Mouse (Mus musculus) adrenal gland, postnatal 36 days (tissue): Measurements from ENCODE around the gene 4930430F08Rik. TPM values are rescaled to one million over a fixed set of nuclear protein-coding genes. Genes with fewer than 3 reads are reported as not detected.
"Not testable (repeated sequence)": the region's sequence is repeated elsewhere in the genome, so short reads cannot be mapped to it uniquely, and the experiment has no call there.

Experiments
- DNase-seq, 2 experiments: peaks; one replicate each; pipeline ENCODE4 v3.0.0; 2021; ENCODE audit warnings: mixed read lengths in 1 of 2
- long read RNA-seq, 2 experiments: library from polyadenylated mRNA; stranded (forward); transcript quantifications; one replicate each; pipeline ENCODE4 v2.0.0; 2021; ENCODE audit warnings: borderline sequencing depth in 2 of 2
- total RNA-seq, 2 experiments: library from RNA; stranded (reverse); gene quantifications; 2 replicates each; pipeline ENCODE4 v1.2.3; 2021

4930430F08Rik gene
- 10 to 100 TPM in 1 of 2 experiments, 1 to 10 TPM in 1; 8.8 to 15.4 TPM for total RNA-seq
- long read RNA-seq, experiment 1, transcript 4930430F08Rik-201 (7 exons, 2,564 nt): major isoform, 11 of 15 reads
- long read RNA-seq, experiment 1, partial matches to known transcripts: 4 of 15 reads
- long read RNA-seq, experiment 1, other reads (novel, unspliced or antisense): 0 of 15 reads
- long read RNA-seq, experiment 2, transcript 4930430F08Rik-201 (7 exons, 2,564 nt): major isoform, 5 of 6 reads
- long read RNA-seq, experiment 2, partial matches to known transcripts: 1 of 6 reads
- long read RNA-seq, experiment 2, other reads (novel, unspliced or antisense): 0 of 6 reads

DNA sequence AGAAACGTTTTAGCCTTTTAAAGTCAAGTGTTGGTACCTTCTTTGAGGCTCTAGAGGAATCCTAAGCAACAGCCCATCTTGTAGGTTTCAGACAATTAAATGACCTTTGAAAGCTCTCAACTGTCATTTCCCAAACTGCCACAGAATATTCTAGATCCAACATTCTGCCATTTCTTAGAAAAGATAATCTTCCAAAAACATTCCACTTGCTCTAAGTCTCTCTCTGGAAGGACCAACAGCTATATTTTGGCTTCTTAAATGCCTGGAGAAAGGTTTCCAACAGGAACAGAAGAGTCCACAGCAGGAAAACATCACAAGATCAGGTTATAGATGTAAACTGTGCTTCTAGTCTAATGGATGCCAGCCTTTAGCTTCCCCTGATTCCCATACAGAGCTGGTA, at the start of gene 4930430F08Rik, which contains the start of gene 1700017N19Rik:
4930430F08Rik (minus strand) TSS at position 101 of the 400 bp plus-strand sequence.
1700017N19Rik (plus strand) TSS at position 162 of the 400 bp plus-strand sequence.
- DNase-seq: no peak

DNA sequence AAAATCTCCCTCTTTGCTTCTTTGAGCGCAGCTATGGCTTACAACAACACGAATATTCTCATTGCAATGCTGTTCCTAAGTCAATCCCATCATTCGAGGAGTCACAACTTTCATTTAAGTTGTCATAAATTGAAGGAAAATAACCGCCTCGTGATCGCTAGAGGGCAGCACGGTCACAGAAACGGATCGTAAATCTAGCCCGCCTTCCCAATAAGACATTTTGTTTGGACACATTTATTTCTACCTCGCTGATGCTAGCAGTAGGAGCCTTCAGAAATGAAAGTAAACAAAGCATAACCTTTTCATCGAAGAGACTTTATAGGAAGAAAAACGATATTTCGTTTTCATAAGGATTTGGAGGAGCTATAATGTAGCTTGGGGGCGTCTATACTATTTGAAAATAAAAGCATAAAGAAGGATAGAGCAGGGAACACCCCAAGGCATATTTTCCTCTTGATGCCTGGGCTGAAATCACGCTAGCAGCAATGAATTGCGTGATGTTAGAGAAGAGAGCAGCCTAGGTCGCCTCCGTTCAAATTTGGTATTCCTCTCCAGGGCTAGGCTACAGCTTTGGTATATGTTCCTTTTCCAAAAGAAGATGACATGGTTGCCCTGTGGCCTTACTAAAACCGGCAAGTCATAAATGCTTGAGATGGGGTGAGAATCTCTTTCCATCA, 39.7 kb upstream of the 4930430F08Rik start:
- peak; percentile 14 to 44 for DNase-seq

DNA sequence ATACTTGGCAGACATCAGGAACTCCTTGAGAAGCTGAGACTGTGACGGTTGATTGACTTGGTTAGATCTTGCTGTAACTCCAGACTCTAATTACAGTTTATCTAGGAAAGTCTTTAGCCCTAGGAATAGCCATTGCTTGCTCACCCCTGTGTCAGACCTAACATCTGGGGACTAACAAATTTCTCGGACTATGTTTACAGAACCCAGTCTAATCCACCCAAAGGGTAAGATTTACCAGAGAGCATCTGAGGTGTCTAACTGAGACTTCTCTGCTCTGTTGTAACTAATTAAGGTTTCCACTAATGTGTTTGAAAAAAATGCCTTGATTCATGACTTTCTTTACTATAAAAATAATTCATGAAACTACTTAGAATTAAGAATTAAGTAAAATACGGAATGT, 32.3 kb upstream of the 4930430F08Rik start:
- DNase-seq: no peak

DNA sequence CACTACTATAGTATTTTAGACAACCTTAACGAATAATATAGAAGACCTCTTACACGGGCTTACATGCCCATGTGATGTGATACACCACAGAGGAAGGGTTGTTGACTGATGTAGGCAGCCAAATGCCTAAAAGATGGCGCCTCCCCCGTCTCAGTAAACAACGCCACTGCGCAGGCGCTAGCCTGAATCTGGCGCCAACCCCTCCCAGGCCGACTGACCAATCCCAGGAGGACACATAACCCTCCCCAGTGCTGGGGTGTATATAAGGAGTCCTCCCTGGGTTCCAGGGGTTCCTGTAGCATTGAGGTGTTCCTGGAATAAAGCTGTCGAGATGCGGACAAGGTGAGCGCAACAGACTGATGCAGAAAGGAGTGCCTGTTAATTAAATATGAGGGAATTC, 29.8 kb upstream of the 4930430F08Rik start:
- no peak for DNase-seq

DNA sequence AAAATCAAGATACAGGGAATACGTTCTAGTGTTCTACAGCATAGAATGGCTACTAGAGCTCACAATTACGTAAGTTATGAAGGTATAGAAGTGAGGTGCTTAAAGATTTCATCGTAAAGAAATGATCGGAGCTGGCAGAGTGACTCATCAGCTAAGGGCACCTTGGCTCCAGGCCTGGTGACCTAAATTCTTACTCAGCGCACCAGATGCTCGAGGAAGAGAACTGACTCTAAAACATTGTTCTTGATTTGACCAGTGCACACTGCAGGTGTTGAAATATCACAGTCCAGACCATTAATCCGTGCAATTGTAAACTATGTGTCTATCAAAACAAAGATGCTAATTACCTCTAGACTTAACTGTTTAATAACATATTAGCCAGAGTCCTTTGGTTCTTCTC, 29.3 kb upstream of the 4930430F08Rik start:
- DNase-seq: peak in 1 of 2 experiments; percentile 8

DNA sequence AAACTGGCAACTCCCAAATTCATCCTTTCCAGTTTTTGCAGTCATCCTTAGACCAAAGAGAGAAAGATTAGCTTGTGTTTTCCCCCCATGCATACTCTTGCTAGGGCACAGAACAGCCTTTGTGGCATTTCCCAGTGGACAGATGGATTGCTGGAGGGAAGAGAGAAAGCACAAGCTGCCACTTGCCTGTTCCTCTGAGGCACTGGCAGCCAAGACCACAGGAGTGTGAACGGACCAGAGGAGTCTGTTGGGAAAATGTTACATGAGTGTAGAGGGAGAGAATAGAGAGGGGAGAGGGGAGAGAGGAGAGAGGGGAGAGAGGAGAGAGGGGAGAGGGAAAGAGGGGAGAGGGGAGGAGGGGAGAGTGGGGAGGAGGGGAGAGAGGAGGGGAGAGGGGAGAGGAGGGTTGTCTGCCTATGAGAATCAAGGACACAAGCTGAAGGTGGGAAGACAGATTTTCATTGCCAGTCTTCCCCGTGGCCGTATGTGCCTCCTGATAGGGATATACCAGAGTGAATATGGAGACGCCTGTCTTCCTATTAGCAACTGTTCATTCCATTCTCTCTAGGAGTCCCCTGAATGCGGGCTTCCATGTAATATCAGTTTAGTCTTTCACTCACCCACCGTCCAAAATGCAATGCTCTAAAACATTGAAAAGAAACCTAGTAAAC, 27.1 kb upstream of the 4930430F08Rik start:
- DNase-seq: no peak

DNA sequence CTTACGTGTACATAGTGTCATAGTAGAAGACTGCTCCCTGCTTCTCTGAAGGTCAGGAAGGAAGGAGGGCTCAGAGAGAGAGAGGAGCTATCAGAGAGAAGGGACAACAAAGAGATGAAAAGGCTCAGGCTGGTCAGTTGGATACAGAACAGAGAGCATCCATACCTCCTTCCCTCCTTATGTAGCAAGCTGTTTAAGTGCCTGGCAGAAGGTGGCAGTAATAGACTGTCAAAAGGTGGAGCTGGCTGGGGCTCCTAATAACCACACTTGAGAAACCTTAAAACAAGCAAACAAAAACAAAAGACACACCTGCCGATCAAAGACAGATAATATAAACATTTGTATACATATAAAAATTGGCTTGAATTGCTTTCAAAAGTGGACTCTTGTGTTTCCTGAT, 14.0 kb upstream of the 4930430F08Rik start:
- DNase-seq: no peak

DNA sequence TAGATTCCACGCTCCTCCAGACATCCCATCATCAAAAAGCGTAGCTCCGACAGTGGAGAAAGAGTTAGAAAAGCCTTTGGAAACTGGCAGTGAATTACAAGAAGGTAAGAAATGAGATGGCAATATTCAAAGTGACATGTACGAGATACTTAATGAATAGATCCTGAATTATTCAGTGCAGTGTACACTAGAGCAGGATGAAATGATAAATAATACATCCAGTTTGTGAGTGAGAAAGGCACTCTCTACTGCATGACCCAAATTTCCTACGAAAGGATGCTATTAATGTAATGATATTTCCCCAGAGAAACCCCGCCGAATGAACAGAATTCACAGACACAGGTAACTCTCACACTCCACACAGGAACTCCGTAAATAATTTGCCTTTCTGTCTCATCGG, 13.3 kb upstream of the 4930430F08Rik start:
- DNase-seq: no peak

DNA sequence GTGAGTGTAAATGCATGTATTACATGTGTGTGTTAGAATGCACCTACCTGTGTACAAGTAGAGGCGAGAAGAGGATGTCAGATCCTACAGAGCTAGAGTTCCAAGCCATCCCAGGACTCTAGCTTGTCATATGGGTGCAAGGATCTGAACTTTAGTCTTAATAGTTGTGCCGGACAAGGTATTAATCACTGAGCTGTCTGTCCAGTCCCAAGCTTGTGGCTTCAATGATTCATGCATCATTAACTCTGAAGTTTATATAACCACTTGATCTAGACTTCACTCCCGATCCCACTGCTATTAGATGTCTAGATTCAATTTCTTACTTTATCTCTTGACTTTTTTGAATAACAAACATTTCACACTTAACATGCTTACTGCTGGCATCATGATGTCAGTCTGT, 8.1 kb upstream of the 4930430F08Rik start:
- no peak for DNase-seq

DNA sequence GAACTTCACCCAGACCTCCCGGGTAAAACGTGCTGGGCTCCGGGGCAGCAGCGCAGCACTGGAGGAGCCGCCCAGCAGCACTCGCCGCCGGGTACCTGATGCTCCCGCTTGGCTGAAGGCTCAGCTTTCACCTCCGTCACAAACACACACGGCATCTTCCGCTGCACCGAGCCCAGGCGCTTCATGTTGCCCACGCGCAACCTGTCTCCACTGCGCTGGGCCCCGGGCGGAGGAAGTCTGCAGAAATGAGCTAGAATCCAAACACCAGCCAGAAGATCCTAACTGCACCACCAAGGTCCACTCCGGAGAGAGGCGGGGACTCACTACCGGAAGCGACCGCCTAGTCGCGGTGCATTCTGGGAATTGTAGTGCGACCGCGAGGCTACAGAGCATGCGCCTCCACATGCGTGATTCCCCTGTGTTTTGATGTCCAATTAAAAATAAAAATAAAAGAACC, 1.3 kb downstream of the 4930430F08Rik start:
- peak; percentile 90 to 91 for DNase-seq

DNA sequence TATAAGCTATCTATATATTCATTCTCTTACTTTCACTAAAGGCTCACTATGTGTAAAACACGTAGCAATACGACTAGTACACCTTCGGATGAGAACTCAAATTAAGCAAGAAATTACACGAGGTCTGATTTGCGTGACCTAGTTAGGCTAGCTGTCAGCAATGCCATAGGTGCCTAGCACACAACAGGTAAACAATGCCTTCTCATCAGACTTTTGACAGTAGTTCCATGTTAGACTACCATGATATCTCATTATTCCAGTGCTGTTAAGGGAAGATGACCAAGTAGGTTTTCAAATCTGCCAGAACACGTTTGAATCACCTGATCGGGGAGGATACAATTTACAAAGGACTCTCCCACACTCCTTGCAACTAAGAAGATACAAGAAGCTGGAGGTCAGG, 1.7 kb downstream of the 4930430F08Rik start:
- no peak for DNase-seq

DNA sequence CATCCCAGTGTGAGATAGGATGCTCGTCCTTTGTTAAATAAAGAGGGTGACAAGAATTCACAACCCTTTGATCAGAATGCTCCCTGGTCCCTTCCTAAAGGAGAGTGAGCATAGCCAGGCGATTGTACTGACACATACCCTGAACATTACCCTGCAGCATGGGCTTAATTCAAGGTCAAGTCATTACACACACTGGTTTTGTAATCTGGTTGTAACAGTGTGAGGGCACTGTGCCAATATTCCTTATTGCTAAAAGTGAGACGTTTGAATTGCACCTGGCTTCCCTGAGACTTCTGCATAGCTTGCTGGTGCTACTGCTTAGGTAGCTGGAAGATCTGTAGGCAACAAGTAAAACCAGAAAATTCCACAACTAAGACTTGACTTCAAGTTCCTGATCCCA, 6.0 kb downstream of the 4930430F08Rik start:
- peak; percentile 13 to 22 for DNase-seq

DNA sequence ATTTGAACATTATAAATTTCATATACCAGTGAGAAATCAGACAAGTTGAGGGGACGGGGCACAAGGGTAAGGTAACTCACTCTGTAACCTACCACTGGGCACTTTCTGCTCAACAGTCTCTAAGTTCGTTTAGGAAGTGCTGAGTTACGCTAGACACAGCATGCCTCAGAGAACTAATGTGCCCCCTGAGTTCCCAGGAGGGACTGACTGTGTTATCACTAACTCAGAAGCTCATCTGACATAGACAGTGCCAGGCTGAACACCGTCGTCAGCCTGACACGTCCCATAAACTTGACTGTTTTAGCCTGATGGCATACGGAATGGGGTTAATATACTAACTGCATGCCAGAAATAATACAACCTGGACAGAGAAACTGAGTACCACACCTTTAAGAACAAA, 14.9 kb downstream of the 4930430F08Rik start:
- no peak for DNase-seq

DNA sequence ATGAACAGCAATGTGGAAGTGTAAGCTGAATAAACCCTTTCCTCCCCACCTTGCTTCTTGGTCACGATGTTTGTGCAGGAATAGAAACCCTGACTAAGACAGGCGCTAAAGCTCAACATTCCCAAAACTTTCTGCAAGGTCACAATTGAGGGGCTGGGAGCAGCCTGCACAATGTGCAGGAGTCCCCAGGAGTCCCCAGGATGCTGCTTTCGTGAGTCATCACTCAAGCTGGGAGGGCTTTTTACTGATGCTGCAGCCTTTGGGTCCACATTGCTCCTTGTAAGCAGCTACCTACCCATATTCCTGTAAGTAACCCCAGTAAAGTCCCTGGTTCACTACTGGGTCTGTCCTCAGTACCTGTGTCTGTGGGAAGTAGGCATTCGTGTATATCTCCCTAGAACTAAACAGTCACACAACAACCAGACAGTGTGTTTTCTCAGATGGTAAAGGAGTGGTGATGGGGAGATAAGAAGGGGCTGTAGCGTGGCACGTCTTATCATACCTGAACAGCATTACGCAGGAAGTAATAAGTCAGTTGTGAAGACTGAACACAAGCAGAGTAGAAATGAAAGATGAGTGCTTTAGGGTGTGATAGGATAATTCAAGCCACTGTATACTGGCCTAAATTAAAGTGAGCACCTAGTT, 15.6 kb downstream of the 4930430F08Rik start:
- no peak for DNase-seq

DNA sequence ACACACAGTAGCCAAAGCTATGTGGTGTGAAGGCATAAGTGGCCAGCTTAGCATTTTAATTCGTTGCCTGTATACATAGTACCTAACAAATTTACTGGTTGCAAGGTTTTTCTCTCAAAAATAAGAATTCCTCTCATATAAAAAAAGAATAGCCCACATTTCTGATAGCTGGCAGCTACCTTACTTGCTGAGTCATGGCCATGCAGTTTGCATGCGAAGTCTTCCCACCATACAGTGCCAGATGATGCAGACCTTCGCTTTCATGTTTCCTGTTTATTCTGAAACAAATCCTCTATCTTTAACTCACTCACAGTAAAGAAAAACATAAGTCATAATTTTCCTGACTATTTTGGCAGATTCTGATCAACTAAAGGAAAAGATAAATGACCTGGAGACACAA, 18.5 kb downstream of the 4930430F08Rik start:
- no peak for DNase-seq

DNA sequence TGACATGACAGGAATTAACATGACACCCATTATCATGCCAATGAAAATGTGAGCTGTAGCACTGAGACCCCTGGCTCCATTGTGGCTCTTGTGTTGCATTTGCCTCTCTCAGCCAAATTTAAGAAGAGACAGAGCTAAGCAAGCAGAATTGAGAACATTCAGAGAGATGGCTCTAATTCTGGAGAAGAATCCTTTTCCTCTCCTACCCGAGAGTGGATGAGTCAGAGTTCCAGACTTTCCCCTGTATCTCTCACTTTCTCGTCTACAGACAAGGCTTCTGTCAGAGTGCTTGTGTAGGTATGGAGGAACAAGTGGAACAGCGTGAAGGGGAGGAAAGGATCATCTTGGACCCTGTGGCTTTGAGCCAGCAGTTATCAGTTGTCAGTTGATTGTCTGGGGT, 26.1 kb downstream of the 4930430F08Rik start:
- no peak for DNase-seq

DNA sequence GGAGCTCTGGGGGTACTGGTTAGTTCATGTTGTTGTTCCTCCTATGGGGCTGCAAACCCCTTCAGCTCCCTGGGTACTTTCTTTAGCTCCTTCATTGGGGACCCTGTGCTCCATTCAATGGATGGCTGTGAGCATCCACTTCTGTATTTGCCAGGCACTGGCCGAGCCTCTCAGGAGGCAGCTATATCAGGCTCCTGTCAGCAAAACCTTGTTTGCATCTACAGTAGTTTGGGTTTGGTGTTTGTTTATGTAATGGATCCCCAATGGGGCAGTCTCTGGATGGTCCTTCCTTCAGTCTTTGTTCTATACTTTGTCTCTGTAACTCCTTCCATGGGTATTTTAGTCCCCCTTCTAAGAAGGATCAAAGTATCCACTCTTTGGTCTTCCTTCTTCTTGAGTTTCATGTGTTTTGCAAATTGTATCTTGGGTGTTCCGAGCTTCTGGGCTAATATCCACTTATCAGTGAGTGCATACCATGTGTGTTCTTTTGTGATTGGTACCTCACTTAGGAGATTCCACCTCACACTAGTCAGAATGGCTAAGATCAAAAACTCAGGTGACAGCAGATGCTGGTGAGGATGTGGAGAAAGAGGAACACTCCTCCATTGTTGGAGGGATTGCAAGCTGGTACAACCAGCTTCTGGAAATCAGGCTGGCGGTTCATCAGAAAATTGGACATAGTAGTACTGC, 29.9 kb downstream of the 4930430F08Rik start:
- not testable (repeated sequence) for DNase-seq

DNA sequence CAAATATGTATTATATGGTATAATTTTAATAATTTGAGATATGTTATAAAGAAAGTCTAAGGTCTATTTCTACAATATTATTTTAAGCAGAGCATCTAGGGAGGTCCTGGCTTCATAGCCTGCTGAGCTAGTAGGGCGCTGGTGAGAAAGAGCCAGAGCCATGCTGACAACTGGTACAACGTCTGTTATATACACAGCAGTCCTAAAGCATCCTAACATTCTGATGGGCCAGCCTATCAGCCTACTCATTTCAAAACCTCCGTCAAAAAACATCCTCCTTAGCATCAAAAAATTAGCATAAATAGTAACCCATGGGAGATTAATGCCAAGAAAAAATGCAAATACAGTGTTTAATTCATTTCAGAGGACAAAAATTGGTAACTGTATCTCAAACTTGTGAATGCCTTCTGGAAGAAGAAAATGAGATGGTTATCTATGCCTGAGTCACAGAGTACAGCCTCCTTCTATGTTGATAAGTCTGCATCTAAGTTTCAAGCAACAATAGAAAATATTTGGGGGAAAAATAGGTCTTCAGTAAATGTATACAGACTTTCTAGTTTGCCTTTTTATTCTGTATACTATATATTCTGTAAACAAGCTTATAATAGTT, 33.6 kb downstream of the 4930430F08Rik start:
- DNase-seq: no peak

DNA sequence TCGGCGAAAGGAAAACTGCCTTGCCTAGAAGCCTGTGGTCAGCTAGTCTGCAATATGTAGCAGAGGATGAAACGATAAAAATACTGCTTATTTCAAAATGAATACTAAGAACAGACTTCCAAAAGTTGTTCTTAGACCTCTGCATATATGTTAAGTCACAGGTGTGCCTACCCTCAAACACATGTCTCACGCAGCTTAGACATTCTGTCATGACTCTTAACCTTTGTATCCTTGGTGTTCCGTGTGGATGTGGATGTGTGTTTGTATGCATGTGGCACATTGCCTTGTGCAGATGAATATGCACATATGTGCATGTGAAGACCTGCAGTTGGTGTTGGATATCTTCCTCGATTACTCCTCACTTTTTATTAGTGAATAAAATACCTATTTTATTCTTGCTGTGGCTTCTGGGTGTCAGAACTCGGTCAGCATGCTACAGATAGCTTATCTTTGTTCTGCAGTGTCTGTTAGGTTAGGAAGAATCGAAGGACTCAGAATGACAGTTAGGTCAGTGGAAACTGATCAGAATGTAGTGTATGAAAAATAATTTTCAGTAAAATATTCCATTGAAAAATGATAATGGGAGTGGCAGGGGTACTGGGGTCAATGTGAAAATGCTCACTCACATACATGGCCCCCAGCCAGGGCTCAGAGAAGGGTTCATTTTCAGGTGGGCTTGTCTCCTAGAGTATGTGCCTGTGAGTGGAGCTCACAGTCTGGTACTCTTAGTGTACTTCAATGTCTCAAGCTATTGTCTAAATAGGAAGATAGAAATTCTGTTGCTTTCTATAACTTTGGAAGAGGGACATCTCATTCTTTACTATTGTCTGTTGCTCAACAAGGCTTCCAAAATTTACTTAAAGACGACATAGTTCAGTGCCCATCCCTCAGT, 65.5 kb downstream of the 4930430F08Rik start:
- no peak for DNase-seq

DNA sequence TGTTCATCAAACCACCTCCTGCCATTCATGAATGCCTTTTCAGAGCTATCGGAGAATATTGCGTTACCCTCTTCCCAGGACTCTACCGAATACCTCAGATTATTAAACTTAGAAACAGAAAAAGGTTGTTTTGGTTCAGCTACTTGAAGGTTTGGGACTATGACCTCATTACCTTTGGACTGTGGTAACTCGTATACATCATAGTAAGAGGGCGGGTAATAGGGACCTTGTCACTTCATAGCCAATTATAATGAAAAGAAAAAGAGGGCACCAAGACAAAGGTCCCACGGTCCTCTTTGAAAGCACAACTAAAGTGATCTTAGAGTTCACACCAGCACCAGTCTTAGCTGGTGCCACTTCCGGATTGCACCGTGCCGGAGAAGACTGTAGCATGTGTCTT, 67.9 kb downstream of the 4930430F08Rik start:
- DNase-seq: no peak
